Mouse (Mus musculus) midbrain, embryonic 12.5 days (tissue): Measurements from ENCODE around the gene Adh1. TPM values are rescaled to one million over a fixed set of nuclear protein-coding genes. Genes with fewer than 3 reads are reported as not detected.

Experiments used
- ATAC-seq: fragments of 200-750 bp; cut with Nextera tagmentation; 2 replicates; pipeline ENCODE4 v1.8.0; 2017; ENCODE audit warnings: low read depth, moderate TSS enrichment, moderate library complexity; ENCODE audit not compliant: low FRiP score
- H3K27ac ChIP-seq: fragments of 300-500 bp; sonication (generic); replicated peaks from 2 replicates; pipeline ENCODE4 v1.5.1; 2016; ENCODE audit warnings: mild to moderate bottlenecking
- H3K27me3 ChIP-seq: fragments of 300-500 bp; sonication (generic); 2 replicates; pipeline ENCODE4 v1.6.1; 2016; ENCODE audit warnings: mild to moderate bottlenecking
- H3K36me3 ChIP-seq: fragments of 300-500 bp; sonication (generic); 2 replicates; pipeline ENCODE4 v1.6.1; 2016
- H3K4me1 ChIP-seq: fragments of 300-500 bp; sonication (generic); 2 replicates; pipeline ENCODE4 v1.6.1; 2016
- H3K4me2 ChIP-seq: fragments of 300-500 bp; sonication (generic); replicated peaks from 2 replicates; pipeline ENCODE4 v1.6.1; 2016; ENCODE audit warnings: mild to moderate bottlenecking, moderate library complexity
- H3K4me3 ChIP-seq: fragments of 300-500 bp; sonication (generic); 2 replicates; pipeline ENCODE4 v1.5.1; 2016; ENCODE audit warnings: mild to moderate bottlenecking
- H3K9ac ChIP-seq: fragments of 300-500 bp; sonication (generic); replicated peaks from 2 replicates; pipeline ENCODE4 v1.6.1; 2016; ENCODE audit warnings: mild to moderate bottlenecking, moderate library complexity
- H3K9me3 ChIP-seq: fragments of 300-500 bp; sonication (generic); 2 replicates; pipeline ENCODE4 v1.6.1; 2016; ENCODE audit warnings: mild to moderate bottlenecking
- WGBS: fragments of 180-500 bp; shearing (Covaris S2); methylation state at CpG from one replicate; pipeline ENCODE4 v1.1.7; 2016; 5-methylcytosine and 5-hydroxymethylcytosine counted together
- polyA plus RNA-seq: library from polyadenylated mRNA; unstranded; fragments of >200 nt; fragmentation: Nextera tagmentation; extraction: Ambion mirVana; gene quantifications from 2 replicates; pipeline ENCODE4 v1.2.1, GENCODE M21; 2016

Adh1 gene
- polyA plus RNA-seq, 1 experiment from 2014 or later = 0.34 TPM

- 89% methylated on average over 6 of the region's 6 CpGs for WGBS
Measured at GRCm38 (mm10) chr3:138325466-138325865, 64.7 kb downstream of the Adh1 start.

DNA sequence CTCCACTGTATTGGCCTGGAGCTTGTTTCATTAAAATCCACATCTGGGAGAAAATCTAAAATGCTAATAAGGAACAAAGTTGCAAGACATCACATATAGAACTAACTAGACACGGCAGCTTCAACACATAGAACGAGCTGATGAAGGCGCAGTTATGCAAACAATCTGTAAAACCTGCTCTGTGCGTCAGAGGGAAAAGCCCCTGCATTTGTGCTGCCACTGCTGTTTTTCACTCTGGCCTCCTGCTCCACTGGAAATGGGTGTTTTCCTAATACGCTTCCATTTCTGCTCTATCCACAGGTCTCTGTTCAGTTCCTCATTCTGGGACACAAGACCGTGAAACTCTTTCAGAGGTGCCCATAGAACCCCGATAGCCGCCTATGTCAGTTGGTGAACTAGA is 73.1 kb downstream of the Adh1 start:
- H3K9me3 ChIP-seq = no peaks in the 10 kb centered on the region
- no peak for ATAC-seq
- H3K27ac ChIP-seq = no peak overlapping the region
- no peak overlapping the region for H3K9ac ChIP-seq
- H3K4me1 ChIP-seq = no peaks in the 10 kb centered on the region
- 89% methylated on average over 8 of the region's 8 CpGs for WGBS
- H3K36me3 ChIP-seq = no peaks in the 10 kb centered on the region
- H3K27me3 ChIP-seq = no peaks in the 10 kb centered on the region
- H3K4me2 ChIP-seq = no peak overlapping the region
- H3K4me3 ChIP-seq = no peak overlapping the region

More at GRCm38 (mm10) chr3:138325466-138325865, 64.7 kb downstream of the Adh1 start:
- Histone ChIP-seq H3K36me3 (no peaks in the 10 kb centered on the region), H3K4me3 (no peak overlapping the region), H3K9ac (no peak overlapping the region), H3K9me3 (no peaks in the 10 kb centered on the region), H3K4me1 (no peaks in the 10 kb centered on the region), H3K4me2 (no peak overlapping the region), H3K27ac (no peak overlapping the region), H3K27me3 (no peaks in the 10 kb centered on the region)
- ATAC-seq = no peak

DNA sequence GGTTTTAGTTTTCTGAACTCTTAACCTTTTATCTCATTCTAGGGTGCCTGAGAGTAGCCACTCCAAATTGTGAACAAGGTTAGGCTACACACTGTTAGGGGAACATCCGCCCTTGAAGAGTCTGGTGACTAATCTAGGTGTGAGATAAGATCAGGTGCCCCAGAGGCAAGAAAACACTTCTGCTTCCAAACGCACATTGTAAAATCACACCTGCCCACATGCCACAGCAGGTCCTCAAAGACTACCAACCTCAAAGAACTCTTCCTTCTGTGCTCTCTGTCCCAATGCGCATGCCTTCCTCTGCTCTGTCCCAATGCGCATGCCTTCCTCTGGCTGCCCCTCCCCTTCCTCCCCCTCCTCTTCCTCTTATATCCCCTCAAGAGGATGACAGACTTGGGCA is 73.5 kb downstream of the Adh1 start:
- Histone ChIP-seq H3K27ac (no peak overlapping the region), H3K36me3 (no peaks in the 10 kb centered on the region), H3K4me3 (no peak overlapping the region), H3K27me3 (no peaks in the 10 kb centered on the region), H3K4me2 (no peak overlapping the region), H3K9me3 (no peaks in the 10 kb centered on the region), H3K4me1 (no peaks in the 10 kb centered on the region), H3K9ac (no peak overlapping the region)
- ATAC-seq = no peak
- 81% methylated on average over 4 of the region's 4 CpGs for WGBS

- Histone ChIP-seq H3K9ac (no peak overlapping the region), H3K4me3 (no peak overlapping the region), H3K4me2 (no peak overlapping the region), H3K27ac (no peak overlapping the region), H3K9me3 (no peaks in the 10 kb centered on the region), H3K27me3 (no peaks in the 10 kb centered on the region), H3K36me3 (no peaks in the 10 kb centered on the region), H3K4me1 (no peaks in the 10 kb centered on the region)
- no peak for ATAC-seq
- 88% methylated on average over 1 of the region's 1 CpGs for WGBS
Measured at GRCm38 (mm10) chr3:138335566-138335965, 74.8 kb downstream of the Adh1 start.

- Histone ChIP-seq H3K4me2 (no peak overlapping the region), H3K36me3 (no peaks in the 10 kb centered on the region), H3K27ac (no peak overlapping the region), H3K9ac (no peak overlapping the region), H3K4me3 (no peak overlapping the region), H3K27me3 (no peaks in the 10 kb centered on the region), H3K4me1 (no peaks in the 10 kb centered on the region), H3K9me3 (no peaks in the 10 kb centered on the region)
- WGBS = 70% methylated on average over 3 of the region's 3 CpGs
- no peak for ATAC-seq
Measured at GRCm38 (mm10) chr3:138336104-138336754, 75.4 kb downstream of the Adh1 start.

Other genes with a start within 250 kb of the Adh1 start
- gene 1110002E22Rik, start 195.9 kb upstream of the Adh1 start, polyA plus RNA-seq = 0.05 TPM in 2 replicates
- gene Gm5105, start 193.6 kb upstream of the Adh1 start, polyA plus RNA-seq = not detected in 2 replicates
- 14.0 and 15.6 TPM in 2 replicates for gene Trmt10a, start 117.5 kb upstream of the Adh1 start, polyA plus RNA-seq
- gene Mttp, start 116.0 kb upstream of the Adh1 start, polyA plus RNA-seq = 12.4 and 14.1 TPM in 2 replicates
- 0.14 TPM in 1 of 2 replicates, not detected in the other for gene 4930579F01Rik, start 67.2 kb upstream of the Adh1 start, polyA plus RNA-seq
- gene Adh7, start 43.2 kb upstream of the Adh1 start, polyA plus RNA-seq = 0.47 and 0.50 TPM in 2 replicates
- not detected in 2 replicates for gene Adh6a, start 52.3 kb downstream of the Adh1 start, polyA plus RNA-seq
- 0.10 and 0.17 TPM in 2 replicates for gene Adh6b, start 80.8 kb downstream of the Adh1 start, polyA plus RNA-seq
- not detected in 2 replicates for gene Adh4, start 154.5 kb downstream of the Adh1 start, polyA plus RNA-seq
- 244 and 245 TPM in 2 replicates for gene Adh5, start 182.1 kb downstream of the Adh1 start, polyA plus RNA-seq
- 42.8 and 44.2 TPM in 2 replicates for gene Metap1, start 228.5 kb downstream of the Adh1 start, polyA plus RNA-seq